Mouse (Mus musculus): ENCODE measurements around the gene Upf3a. TPM values are rescaled to one million over a fixed set of nuclear protein-coding genes. Genes with fewer than 3 reads are reported as not detected.

Upf3a gene
- polyA plus RNA-seq, 1 experiment from 2014 or later, result 43.1 TPM

DNA sequence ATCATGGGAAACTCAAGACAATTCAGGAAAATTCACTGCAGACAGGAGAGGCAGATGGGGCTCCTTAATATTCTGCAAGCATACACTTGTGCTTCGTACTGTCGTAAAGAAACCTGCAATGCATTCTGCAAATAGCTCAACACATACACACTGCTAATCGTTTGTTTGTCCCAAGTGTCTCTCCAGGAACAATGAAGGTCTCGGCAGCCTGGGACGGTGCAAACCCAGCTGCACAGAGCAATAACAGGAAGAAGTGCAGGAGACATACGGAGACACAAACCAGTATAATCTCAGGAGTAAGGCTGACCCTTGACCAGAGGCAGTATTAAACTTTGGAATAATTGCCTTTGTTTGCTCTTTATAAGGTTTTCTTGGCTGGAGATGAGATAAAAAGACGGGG lies 28.9 kb upstream of the Upf3a start:
- DNase-seq (ENCODE audit: low spot score) (no peak), ATAC-seq (replicated peaks; ENCODE audit: low FRiP score, low read depth) (no peak)
- WGBS, result 58% methylated on average over 7 of the region's 7 CpGs
- H3K4me1 ChIP-seq (replicated peaks; ENCODE audit: insufficient read depth, low read length), result 0 out of 2 replicates have a peak, but pooled peaks cover 5% of the 10 kb centered on the region
- TF ChIP-seq CTCF (IDR thresholded peaks at IDR 0.05; ENCODE audit: low read depth), result no peak
- H3K27ac ChIP-seq, result no peak overlapping the region
- no peak overlapping the region for H3K4me2 ChIP-seq (ENCODE audit: low read length)
- no peak overlapping the region for H3K4me3 ChIP-seq (replicated peaks; ENCODE audit: low read depth, low read length)
- no peaks in the 10 kb centered on the region for H3K9me3 ChIP-seq (replicated peaks; ENCODE audit: low read length)
- H3K27me3 ChIP-seq (ENCODE audit: insufficient read depth, low read length), result no peaks in the 10 kb centered on the region
- H3K36me3 ChIP-seq (ENCODE audit: insufficient read depth, low read length), result 0 out of 2 replicates have a peak, but pooled peaks cover 4% of the 10 kb centered on the region
- no peak overlapping the region for H3K9ac ChIP-seq (ENCODE audit: low read depth, low read length)

DNA sequence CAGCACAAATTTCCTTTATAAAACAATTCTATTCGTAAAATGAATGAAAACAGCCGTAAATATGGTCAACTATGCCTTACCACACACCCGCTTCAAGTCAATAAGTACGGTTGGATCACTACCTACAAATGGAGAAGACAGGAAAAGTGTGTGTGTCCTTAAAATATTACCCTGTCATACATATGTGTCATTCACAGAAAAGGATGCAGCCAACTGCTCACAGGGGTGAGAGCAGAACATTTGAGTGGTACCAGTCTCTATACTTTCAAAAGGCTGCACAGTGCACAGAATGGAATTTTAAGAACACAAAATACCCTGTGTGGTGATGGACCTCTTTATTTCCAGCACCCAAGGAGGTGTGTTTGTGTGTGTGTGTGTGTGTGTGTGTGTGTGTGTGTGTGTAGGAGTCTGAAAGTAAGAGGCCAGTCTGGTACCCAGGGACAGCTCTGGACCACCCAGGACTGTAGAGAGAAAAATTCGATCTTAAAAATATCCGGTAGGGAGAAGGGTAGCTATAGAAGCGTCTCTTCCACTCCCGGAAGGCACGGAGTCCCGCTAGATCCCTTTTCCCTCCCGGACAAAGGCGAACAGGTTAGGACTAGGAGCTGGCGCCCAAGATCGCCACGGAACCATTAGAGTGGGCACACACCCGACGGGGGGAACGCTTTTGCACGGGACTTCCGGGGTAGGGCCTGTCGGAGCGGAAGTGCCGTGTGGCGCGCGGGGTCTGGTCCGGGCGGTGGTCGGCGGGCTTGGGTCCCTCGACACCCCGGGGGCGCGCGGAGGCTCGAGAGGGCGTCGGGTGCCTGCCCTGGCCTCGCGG lies 28.2 kb upstream of the Upf3a start, which contains the start of gene Cdc16:
Cdc16 (plus strand) TSS at position 695 of the 823 bp plus-strand sequence.
- Histone ChIP-seq H3K9ac (ENCODE audit: low read depth, low read length) (peak within 1 kb of the TSS; percentile 90), H3K27ac (peak within 1 kb of the TSS; percentile 82), H3K4me1 (replicated peaks; ENCODE audit: insufficient read depth, low read length) (0 out of 2 replicates have a peak, but pooled peaks cover 5% of the 10 kb centered on the region), H3K36me3 (ENCODE audit: insufficient read depth, low read length) (peaks cover 9% of the 10 kb centered on the region; the same call in 1 of the 2 replicates), H3K27me3 (ENCODE audit: insufficient read depth, low read length) (no peaks in the 10 kb centered on the region), H3K4me2 (ENCODE audit: low read length) (peak within 1 kb of the TSS; percentile 76), H3K4me3 (replicated peaks; ENCODE audit: low read depth, low read length) (peak within 1 kb of the TSS; percentile 79), H3K9me3 (replicated peaks; ENCODE audit: low read length) (no peaks in the 10 kb centered on the region)
- 0 out of 2 replicates have a peak, but pooled peaks have one; percentile 9 for TF ChIP-seq CTCF (IDR thresholded peaks at IDR 0.05; ENCODE audit: low read depth)
- ATAC-seq (replicated peaks; ENCODE audit: low FRiP score, low read depth), result peak; percentile 96
- DNase-seq (ENCODE audit: low spot score), result peak; percentile 93
- whole genome bisulfite sequencing, result 7% methylated on average over 40 of the region's 40 CpGs

DNA sequence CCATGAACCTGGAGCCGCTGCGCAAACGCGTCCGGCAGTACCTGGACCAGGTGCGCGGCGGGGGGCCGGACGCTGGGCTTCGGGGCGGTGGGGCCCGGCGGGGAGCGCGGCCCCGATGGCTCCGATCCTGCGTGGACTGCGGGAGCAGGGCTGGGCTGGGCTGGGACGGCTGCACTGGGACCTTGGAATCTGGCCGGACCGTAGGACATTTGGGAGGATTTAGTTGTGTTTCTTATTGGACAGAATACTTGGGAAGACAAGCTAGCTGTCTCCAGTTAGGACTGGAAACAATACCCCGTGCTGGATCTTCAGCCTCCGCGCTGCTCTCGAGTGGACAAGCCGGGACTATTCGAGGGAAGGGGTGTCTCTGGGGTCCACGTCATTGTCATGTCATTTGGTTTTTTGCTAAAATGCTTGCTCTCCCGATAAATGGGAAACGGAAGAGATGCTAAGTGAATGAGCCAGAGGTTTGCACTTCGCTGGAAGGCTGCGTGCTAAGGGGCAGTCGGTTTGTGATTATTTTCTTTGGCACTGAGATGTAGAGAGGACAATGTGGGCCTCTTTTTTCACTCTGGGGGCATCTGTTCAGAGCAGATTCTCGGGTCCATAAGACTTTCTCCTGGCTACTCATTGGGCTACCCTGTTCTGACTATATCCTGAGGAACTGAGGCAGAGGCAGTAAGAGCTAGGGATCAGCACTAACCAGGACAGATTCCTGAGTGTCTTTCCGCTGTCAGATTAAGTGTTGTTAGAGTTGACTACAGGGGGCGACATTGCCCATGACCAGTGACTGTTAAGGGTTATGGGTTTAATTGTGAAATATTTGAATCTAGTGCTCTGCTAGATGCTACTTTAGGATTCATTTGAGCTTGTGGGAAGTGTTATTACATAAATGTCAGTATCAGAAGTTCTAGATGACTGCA lies 27.3 kb upstream of the Upf3a start:
- no peaks in the 10 kb centered on the region for H3K27me3 ChIP-seq (ENCODE audit: insufficient read depth, low read length)
- DNase-seq (ENCODE audit: low spot score) (peak; percentile 83), ATAC-seq (replicated peaks; ENCODE audit: low FRiP score, low read depth) (peak; percentile 69)
- 0 out of 2 replicates have a peak, but pooled peaks cover 5% of the 10 kb centered on the region for H3K4me1 ChIP-seq (replicated peaks; ENCODE audit: insufficient read depth, low read length)
- H3K27ac ChIP-seq, result peak overlapping the region; percentile 82
- peak; percentile 70 for TF ChIP-seq CTCF (IDR thresholded peaks at IDR 0.05; ENCODE audit: low read depth)
- no peaks in the 10 kb centered on the region for H3K9me3 ChIP-seq (replicated peaks; ENCODE audit: low read length)
- H3K4me2 ChIP-seq (ENCODE audit: low read length), result peak overlapping the region; percentile 76
- under 1% methylated on average over 38 of the region's 38 CpGs for WGBS
- H3K9ac ChIP-seq (ENCODE audit: low read depth, low read length), result peak overlapping the region; percentile 90
- H3K36me3 ChIP-seq (ENCODE audit: insufficient read depth, low read length), result peaks cover 18% of the 10 kb centered on the region
- H3K4me3 ChIP-seq (replicated peaks; ENCODE audit: low read depth, low read length), result peak overlapping the region; percentile 79

DNA sequence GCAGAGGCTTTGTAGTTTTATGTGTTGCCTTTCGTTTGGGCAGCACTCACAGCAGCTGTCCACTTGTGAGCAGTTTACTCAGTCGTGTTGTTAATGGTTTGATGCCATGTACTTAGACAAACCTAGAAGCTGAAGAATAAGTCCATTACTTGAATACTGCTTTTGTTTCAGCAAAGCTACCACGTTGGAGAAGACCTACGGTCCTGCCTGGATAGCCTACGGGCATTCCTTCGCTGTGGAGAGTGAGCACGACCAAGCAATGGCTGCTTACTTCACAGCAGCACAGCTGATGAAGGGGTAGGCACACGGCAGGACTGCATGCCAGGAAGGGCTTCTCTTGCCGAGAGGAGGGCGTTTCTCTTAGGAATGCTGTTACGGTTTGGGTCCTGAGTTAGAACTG lies 16.2 kb upstream of the Upf3a start:
- Histone ChIP-seq H3K36me3 (ENCODE audit: insufficient read depth, low read length) (peaks cover 70% of the 10 kb centered on the region), H3K9ac (ENCODE audit: low read depth, low read length) (no peak overlapping the region), H3K4me3 (replicated peaks; ENCODE audit: low read depth, low read length) (no peak overlapping the region), H3K4me2 (ENCODE audit: low read length) (no peak overlapping the region), H3K9me3 (replicated peaks; ENCODE audit: low read length) (no peaks in the 10 kb centered on the region), H3K4me1 (replicated peaks; ENCODE audit: insufficient read depth, low read length) (no peaks in the 10 kb centered on the region), H3K27me3 (ENCODE audit: insufficient read depth, low read length) (no peaks in the 10 kb centered on the region), H3K27ac (no peak overlapping the region)
- DNase-seq (ENCODE audit: low spot score), result no peak
- WGBS, result 84% methylated on average over 11 of the region's 11 CpGs
- no peak for ATAC-seq (replicated peaks; ENCODE audit: low FRiP score, low read depth)
- TF ChIP-seq CTCF (IDR thresholded peaks at IDR 0.05; ENCODE audit: low read depth), result no peak

DNA sequence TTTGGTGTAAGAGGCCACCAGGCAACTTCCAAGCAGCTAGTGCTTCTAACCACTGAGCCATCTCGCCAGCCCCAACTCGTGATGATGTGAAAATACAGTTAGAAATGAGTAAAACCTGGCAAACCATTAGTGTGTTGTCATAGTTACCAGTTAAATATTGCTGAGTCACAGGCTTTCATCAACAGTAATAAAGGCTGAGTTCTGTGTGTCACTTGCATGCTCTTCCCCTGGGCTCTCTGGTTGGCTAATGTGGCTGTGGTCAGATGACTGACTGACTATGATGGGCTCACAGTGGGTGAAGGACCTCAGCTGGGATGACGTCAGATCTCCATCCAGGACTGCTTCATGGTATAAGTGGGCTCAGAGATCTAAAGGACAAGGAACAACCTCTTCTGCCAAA lies 4.9 kb upstream of the Upf3a start:
- H3K36me3 ChIP-seq (ENCODE audit: insufficient read depth, low read length), result peaks cover 51% of the 10 kb centered on the region
- no peak overlapping the region for H3K27ac ChIP-seq
- 0 out of 2 replicates have a peak, but pooled peaks cover 5% of the 10 kb centered on the region for H3K4me1 ChIP-seq (replicated peaks; ENCODE audit: insufficient read depth, low read length)
- DNase-seq (ENCODE audit: low spot score) (no peak), ATAC-seq (replicated peaks; ENCODE audit: low FRiP score, low read depth) (no peak)
- no peak overlapping the region for H3K4me3 ChIP-seq (replicated peaks; ENCODE audit: low read depth, low read length)
- H3K9me3 ChIP-seq (replicated peaks; ENCODE audit: low read length), result no peaks in the 10 kb centered on the region
- no peak for TF ChIP-seq CTCF (IDR thresholded peaks at IDR 0.05; ENCODE audit: low read depth)
- H3K27me3 ChIP-seq (ENCODE audit: insufficient read depth, low read length), result no peaks in the 10 kb centered on the region
- no peak overlapping the region for H3K9ac ChIP-seq (ENCODE audit: low read depth, low read length)
- whole genome bisulfite sequencing, result 83% methylated on average over 3 of the region's 3 CpGs
- no peak overlapping the region for H3K4me2 ChIP-seq (ENCODE audit: low read length)
